In genomic region chr13:56701924-56702323, GRCm38 (mm10) we compare ENCODE assay signal across 13 mouse cellular contexts. TPM values are rescaled to one million over a fixed set of nuclear protein-coding genes. Genes with fewer than 3 reads are reported as not detected.
DNase-seq lines count a peak whose midpoint lies in the region; ATAC-seq and TF ChIP-seq lines count a peak whose summit lies in the region.
"Had no signal": no experiment of that assay in that cellular context is flagged by ENCODE, and none has a peak within 500 bp of the region (broad histone marks: within the 10 kb centered on the region; RNA-seq: fewer than 3 reads in every experiment).

No protein-coding gene starts in this region.

- no peaks in the 10 kb centered on the region for H3K9me3 ChIP-seq in heart, embryonic 14.5 days (ENCODE audit: control insufficient read depth, low read length)
- H3K9me3 ChIP-seq in embryonic facial prominence, embryonic 12.5 days: no peaks in the 10 kb centered on the region
- H3K9me3 ChIP-seq in liver, embryonic 13.5 days (replicated peaks): no peaks in the 10 kb centered on the region
- H3K9me3 ChIP-seq: forebrain, embryonic 13.5 days had no signal

- H3K79me2 ChIP-seq in heart, adult 2 months (replicated peaks; ENCODE audit: control insufficient read depth, insufficient read depth, low read length): 0 out of 2 replicates have a peak, but pooled peaks cover 4% of the 10 kb centered on the region

- H3K36me3 ChIP-seq in heart, embryonic 14.5 days (ENCODE audit: control insufficient read depth, insufficient read depth, low read length): peaks cover 8% of the 10 kb centered on the region; the same call in 1 of the 2 replicates
- peaks cover 7% of the 10 kb centered on the region for H3K36me3 ChIP-seq in heart, adult 2 months (ENCODE audit: control insufficient read depth, insufficient read depth, low read length)
- no peaks in the 10 kb centered on the region for H3K36me3 ChIP-seq in embryonic facial prominence, embryonic 12.5 days
- 0 out of 2 replicates have a peak, but pooled peaks cover 5% of the 10 kb centered on the region for H3K36me3 ChIP-seq in liver, embryonic 13.5 days

- DNase-seq in heart, adult 2 months: no peak
- peak; percentile 23 for DNase-seq in lung, postnatal 10 days
- DNase-seq in lung, postnatal 36 days: no peak
- DNase-seq in liver, embryonic 13.5 days: no peak
- DNase-seq in layer of hippocampus, adult 18-20 months (ENCODE audit: low spot score in 2 of 2): no peak
- DNase-seq: thymus, adult 18-20 months had no signal

- ATAC-seq in heart, embryonic 14.5 days (ENCODE audit: insufficient number of reproducible peaks, insufficient read depth, low FRiP score, low read depth): no peak
- no peak for ATAC-seq in embryonic facial prominence, embryonic 12.5 days (ENCODE audit: insufficient number of reproducible peaks, insufficient read depth, low FRiP score, low TSS enrichment)
- ATAC-seq in liver, embryonic 13.5 days (ENCODE audit: low read depth): no peak
- no peak for ATAC-seq in megakaryocyte progenitor cell, adult 5-6 weeks (replicated peaks; ENCODE audit: poor library complexity)
- ATAC-seq: activated CD4-positive, CD25-positive, alpha-beta regulatory T cell, adult 4 months had no signal

- H3K9ac ChIP-seq in heart, embryonic 14.5 days (ENCODE audit: low read length): peak overlapping the region; percentile 98; the same call in 1 of the 2 replicates
- H3K9ac ChIP-seq in heart, adult 2 months (ENCODE audit: low read depth, low read length): no peak overlapping the region
- H3K9ac ChIP-seq in embryonic facial prominence, embryonic 12.5 days: no peak overlapping the region
- H3K9ac ChIP-seq in liver, embryonic 13.5 days: peak overlapping the region; percentile 92; the same call in 1 of the 2 replicates

- no peak for TF ChIP-seq POLR2A in heart, adult 2 months (IDR thresholded peaks at IDR 0.05; ENCODE audit: insufficient read depth, low read depth, low read length)

- H3K4me2 ChIP-seq in heart, embryonic 14.5 days (ENCODE audit: low read length): peak overlapping the region; percentile 76; the same call in 1 of the 2 replicates
- peak overlapping the region; percentile 64; the same call in 1 of the 2 replicates for H3K4me2 ChIP-seq in embryonic facial prominence, embryonic 12.5 days (replicated peaks)
- peak overlapping the region; percentile 88; the same call in 1 of the 2 replicates for H3K4me2 ChIP-seq in liver, embryonic 13.5 days

- TF ChIP-seq CTCF in heart, adult 2 months (IDR thresholded peaks at IDR 0.05): no peak

- peaks cover 17 to 48% of the 10 kb centered on the region in 2 experiments for H3K4me1 ChIP-seq in heart, embryonic 14.5 days (ENCODE audit: control insufficient read depth in 2 of 2, insufficient read depth in 2 of 2, low read length in 2 of 2)
- H3K4me1 ChIP-seq in heart, adult 2 months (ENCODE audit: control insufficient read depth, insufficient read depth, low read length): peaks cover 16% of the 10 kb centered on the region
- H3K4me1 ChIP-seq in embryonic facial prominence, embryonic 12.5 days: peaks cover 50% of the 10 kb centered on the region
- peaks cover 44% of the 10 kb centered on the region for H3K4me1 ChIP-seq in liver, embryonic 13.5 days (replicated peaks)

- WGBS in heart, embryonic 14.5 days: 57% methylated on average over 10 of the region's 10 CpGs
- 66% methylated on average over 10 of the region's 10 CpGs for WGBS in heart, adult 2 months
- WGBS in embryonic facial prominence, embryonic 12.5 days: 51% methylated on average over 10 of the region's 10 CpGs
- WGBS in liver, embryonic 13.5 days (ENCODE audit: insufficient replicate concordance): 73% methylated on average over 10 of the region's 10 CpGs

- H3K27me3 ChIP-seq in heart, embryonic 14.5 days (ENCODE audit: control insufficient read depth, insufficient read depth, low read length): no peaks in the 10 kb centered on the region
- no peaks in the 10 kb centered on the region for H3K27me3 ChIP-seq in heart, adult 2 months (ENCODE audit: control insufficient read depth, insufficient read depth, low read length)
- no peaks in the 10 kb centered on the region for H3K27me3 ChIP-seq in embryonic facial prominence, embryonic 12.5 days
- H3K27me3 ChIP-seq in liver, embryonic 13.5 days: no peaks in the 10 kb centered on the region

- no peak overlapping the region for H3K4me3 ChIP-seq in heart, embryonic 14.5 days (ENCODE audit: control insufficient read depth in 1 of 2, insufficient read depth in 1 of 2, low read depth in 1 of 2, low read length in 2 of 2)
- no peak overlapping the region for H3K4me3 ChIP-seq in heart, adult 2 months
- H3K4me3 ChIP-seq in embryonic facial prominence, embryonic 12.5 days: no peak overlapping the region
- H3K4me3 ChIP-seq in liver, embryonic 13.5 days (replicated peaks): no peak overlapping the region

- TF ChIP-seq EP300 in heart, adult 2 months (IDR thresholded peaks at IDR 0.05; ENCODE audit: insufficient read depth, low read depth, low read length): no peak

- intact Hi-C loops in heart, adult 2 months (cut with DNase I): loop anchor here (2.0 to 5.0 kb wide), 3 partner anchors 19 to 40 kb away; no protein-coding TSS in a partner anchor

- H3K27ac ChIP-seq in heart, embryonic 14.5 days (replicated peaks in 1 of 2; ENCODE audit: control insufficient read depth in 1 of 2, insufficient read depth in 1 of 2, low read depth in 2 of 2, low read length in 2 of 2): 0 out of 4 replicates have a peak overlapping the region, but pooled peaks of 1 of the 2 experiments have one; percentile 100
- H3K27ac ChIP-seq in heart, adult 2 months: no peak overlapping the region
- H3K27ac ChIP-seq in embryonic facial prominence, embryonic 12.5 days: no peak overlapping the region
- no peak overlapping the region for H3K27ac ChIP-seq in liver, embryonic 13.5 days

RNA-seq across cellular contexts. Expression of gene Smad5, which starts 0.9 kb away (rescaled TPM):
- 27.1 TPM in 2 replicates for polyA plus RNA-seq in heart, embryonic 14.5 days (2014; fragmentation: Nextera tagmentation; extraction: Ambion mirVana)
- 10 to 100 TPM; 29.7 to 30.3 TPM for total RNA-seq in heart, adult 2 months (2021)
- polyA plus RNA-seq in heart, adult 2 months (2012; rRNA removed): 19.7 and 37.7 TPM in 2 replicates
- 46.0 and 46.3 TPM in 2 replicates for polyA plus RNA-seq in embryonic facial prominence, embryonic 12.5 days (2016; fragmentation: Nextera tagmentation; extraction: Ambion mirVana)
- polyA plus RNA-seq in liver, embryonic 13.5 days (2015; fragmentation: Nextera tagmentation; extraction: Ambion mirVana): 3.7 and 5.3 TPM in 2 replicates
- 58.7 and 72.0 TPM in 2 replicates for total RNA-seq in megakaryocyte progenitor cell, adult 5-6 weeks (2015)
- 22.6 and 32.3 TPM in 2 replicates for total RNA-seq in megakaryocyte progenitor cell, adult 5-6 weeks (2017)
- total RNA-seq in layer of hippocampus, adult 18-20 months (2021): 10 to 100 TPM; 26.0 to 26.4 TPM

RNA-seq across cellular contexts. Expression of gene Gm45623, which starts 51.7 kb away (rescaled TPM):
- polyA plus RNA-seq in heart, embryonic 14.5 days (2014; fragmentation: Nextera tagmentation; extraction: Ambion mirVana): not detected in 2 replicates
- total RNA-seq in heart, adult 2 months (2021): not detected
- polyA plus RNA-seq in heart, adult 2 months (2012; rRNA removed): not detected in 2 replicates
- 0.46 and 0.47 TPM in 2 replicates for polyA plus RNA-seq in embryonic facial prominence, embryonic 12.5 days (2016; fragmentation: Nextera tagmentation; extraction: Ambion mirVana)
- not detected in 2 replicates for polyA plus RNA-seq in liver, embryonic 13.5 days (2015; fragmentation: Nextera tagmentation; extraction: Ambion mirVana)
- total RNA-seq in megakaryocyte progenitor cell, adult 5-6 weeks (2015): not detected in 2 replicates
- not detected in 2 replicates for total RNA-seq in megakaryocyte progenitor cell, adult 5-6 weeks (2017)
- total RNA-seq in layer of hippocampus, adult 18-20 months (2021): 1 to 10 TPM; 1.3 to 1.5 TPM
- total RNA-seq: gastrocnemius, postnatal 25 days had no signal
- polyA plus RNA-seq: activated CD4-positive, CD25-positive, alpha-beta regulatory T cell, adult 4 months; inflammation-experienced regulatory T-cells, adult 6 months had no signal

Comparison
In these comparisons a context has a peak if more than half of its experiments do, and no peak if none do; other contexts are left out.
1. H3K9ac ChIP-seq: peak in heart, embryonic 14.5 days (single experiment) and liver, embryonic 13.5 days (single experiment); none in heart, adult 2 months (single experiment) and embryonic facial prominence, embryonic 12.5 days (single experiment).
2. Peak in every context shown above with its lines, with median percentiles within 50 percentile points of each other: H3K4me2 ChIP-seq.